Mouse (Mus musculus) spleen, postnatal 10 days (tissue): ENCODE data around the gene Thbs3.
A peak's percentile ranks its signal among the peaks of the same experiment; 100 is the strongest.

Experiments
- DNase-seq, 2 experiments: peaks; one replicate each; pipeline ENCODE4 v3.0.0; 2021 to 2022; ENCODE audit warnings: low spot score in 2 of 2

Gene Thbs3

GRCm38 (mm10) chr3:89227307-89228179, 12.6 kb downstream of the Thbs3 start:
- peak; percentile 31 to 64 for DNase-seq

- peak; percentile 86 to 89 for DNase-seq
These were observed 13.2 kb downstream of the Thbs3 start for GRCm38 (mm10) chr3:89228180-89228549.

DNA sequence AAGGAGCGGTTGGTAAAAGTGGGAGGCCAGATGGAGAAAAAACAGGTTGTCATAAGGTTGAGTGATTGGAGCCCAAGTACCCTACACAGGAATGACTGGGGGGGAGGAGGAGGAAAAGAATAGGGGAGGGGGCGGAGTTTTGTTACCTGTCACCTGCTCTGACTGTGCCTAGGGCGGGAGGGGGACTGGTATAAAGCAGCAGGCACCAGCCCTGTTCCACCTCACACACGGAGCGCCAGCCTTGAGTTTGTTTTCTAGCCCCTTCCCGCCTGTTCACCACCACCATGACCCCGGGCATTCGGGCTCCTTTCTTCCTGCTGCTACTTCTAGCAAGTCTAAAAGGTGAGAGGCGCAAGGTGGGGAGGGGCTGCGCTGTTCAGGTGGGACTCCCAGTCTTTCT, 13.9 kb downstream of the Thbs3 start, which contains the start of gene Muc1:
Gene Muc1, plus strand, starts transcription at position 222 of the 400 bp plus-strand sequence.
- no peak for DNase-seq

DNA sequence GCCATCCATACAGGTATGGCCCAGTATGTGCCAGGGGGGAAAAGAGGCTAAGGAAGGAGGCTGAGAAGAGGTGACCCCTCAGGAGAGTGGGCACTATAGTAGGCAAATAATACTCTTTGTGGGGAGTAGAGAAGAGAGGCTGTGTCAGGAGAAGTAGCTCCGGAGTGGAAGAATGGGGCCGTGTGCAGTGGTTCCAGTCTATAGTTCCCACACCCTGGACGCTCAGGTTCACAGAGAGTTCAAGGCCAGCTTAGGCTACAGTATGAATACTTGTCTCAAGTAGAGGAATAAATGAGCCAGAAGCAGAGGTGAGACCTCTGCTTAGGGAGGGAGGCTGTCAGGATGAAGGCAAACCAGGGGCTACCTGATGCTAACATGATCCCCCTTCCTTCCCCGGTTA, 14.3 kb downstream of the Thbs3 start:
- DNase-seq = no peak

DNA sequence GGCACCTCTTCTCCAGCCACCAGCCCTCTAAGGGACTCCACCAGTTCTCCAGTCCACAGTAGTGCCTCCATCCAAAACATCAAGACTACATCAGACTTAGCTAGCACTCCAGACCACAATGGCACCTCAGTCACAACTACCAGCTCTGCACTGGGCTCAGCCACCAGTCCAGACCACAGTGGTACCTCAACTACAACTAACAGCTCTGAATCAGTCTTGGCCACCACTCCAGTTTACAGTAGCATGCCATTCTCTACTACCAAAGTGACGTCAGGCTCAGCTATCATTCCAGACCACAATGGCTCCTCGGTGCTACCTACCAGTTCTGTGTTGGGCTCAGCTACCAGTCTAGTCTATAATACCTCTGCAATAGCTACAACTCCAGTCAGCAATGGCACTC, 15.6 kb downstream of the Thbs3 start:
- DNase-seq = no peak

DNA sequence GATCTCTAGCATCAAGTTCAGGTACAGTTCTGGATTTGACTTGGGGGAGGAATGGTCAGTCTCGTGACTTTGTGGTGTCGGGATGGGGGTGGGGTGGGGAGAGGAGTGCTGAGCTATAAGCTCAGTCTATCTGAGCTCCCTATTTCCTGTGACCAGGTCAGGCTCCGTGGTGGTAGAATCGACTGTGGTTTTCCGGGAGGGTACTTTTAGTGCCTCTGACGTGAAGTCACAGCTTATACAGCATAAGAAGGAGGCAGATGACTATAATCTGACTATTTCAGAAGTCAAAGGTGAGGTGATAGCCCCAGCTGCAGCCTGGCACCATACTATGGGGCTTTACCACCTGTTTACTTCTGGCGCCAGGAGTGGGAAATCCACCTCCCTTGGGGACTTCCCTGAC, 16.4 kb downstream of the Thbs3 start:
- DNase-seq = no peak

GRCm38 (mm10) chr3:89231772-89232275, 16.8 kb downstream of the Thbs3 start:
- DNase-seq = no peak

- DNase-seq = no peak
These were observed 17.6 kb downstream of the Thbs3 start for GRCm38 (mm10) chr3:89232614-89233013.

GRCm38 (mm10) chr3:89233562-89234110, 18.7 kb downstream of the Thbs3 start:
- no peak for DNase-seq

GRCm38 (mm10) chr3:89236516-89236915, 21.5 kb downstream of the Thbs3 start:
- DNase-seq = no peak

DNA sequence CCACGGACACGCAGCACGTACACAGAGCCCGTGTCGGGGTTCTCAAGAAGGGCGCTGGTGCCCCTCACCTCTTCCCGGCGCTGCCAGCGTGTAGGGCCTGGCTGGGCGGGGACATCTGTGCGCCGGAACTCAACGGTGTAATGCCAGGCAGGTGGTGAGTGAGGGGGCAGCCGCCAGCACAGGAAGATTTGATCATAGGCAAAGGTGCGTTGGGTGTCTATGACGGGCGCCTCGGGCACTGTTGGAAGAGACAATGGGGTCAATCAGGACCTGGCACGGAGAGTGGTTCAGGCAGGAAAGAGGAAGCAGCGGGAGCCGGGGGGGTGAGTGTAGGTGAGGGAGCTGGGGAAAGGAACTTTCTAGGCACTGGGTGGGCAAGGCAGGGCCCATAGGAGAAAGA, 22.7 kb downstream of the Thbs3 start:
- DNase-seq = no peak

GRCm38 (mm10) chr3:89238494-89238893, 23.5 kb downstream of the Thbs3 start:
- DNase-seq = no peak

- peak; percentile 44 to 81 for DNase-seq
These were observed 27.4 kb downstream of the Thbs3 start for GRCm38 (mm10) chr3:89242331-89242895.

DNA sequence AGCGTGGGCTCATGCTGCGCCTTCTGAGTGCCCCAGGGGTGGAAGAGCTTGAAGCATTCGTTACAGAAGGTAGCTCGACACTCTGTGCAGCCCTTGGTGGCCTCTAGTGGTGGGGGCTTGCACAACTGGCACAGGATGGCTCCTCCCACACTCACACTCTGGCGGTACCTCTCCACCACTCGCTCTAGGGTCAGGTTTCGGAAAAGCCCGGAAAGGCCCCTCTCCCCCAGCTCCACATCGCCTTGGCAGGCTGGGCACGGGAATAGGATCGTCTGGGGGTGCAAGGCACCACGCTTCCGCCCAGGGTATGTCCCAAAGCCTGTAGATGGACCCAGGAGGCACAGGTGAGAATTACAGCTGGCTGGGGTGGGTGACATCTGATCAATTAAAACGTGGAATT, 28.6 kb downstream of the Thbs3 start:
- peak; percentile 38 to 79 for DNase-seq

- DNase-seq = peak in 1 of 2 experiments; percentile 59
These were observed 29.4 kb downstream of the Thbs3 start for GRCm38 (mm10) chr3:89244158-89244981.

GRCm38 (mm10) chr3:89244982-89245687, 30.2 kb downstream of the Thbs3 start:
- DNase-seq = no peak

DNA sequence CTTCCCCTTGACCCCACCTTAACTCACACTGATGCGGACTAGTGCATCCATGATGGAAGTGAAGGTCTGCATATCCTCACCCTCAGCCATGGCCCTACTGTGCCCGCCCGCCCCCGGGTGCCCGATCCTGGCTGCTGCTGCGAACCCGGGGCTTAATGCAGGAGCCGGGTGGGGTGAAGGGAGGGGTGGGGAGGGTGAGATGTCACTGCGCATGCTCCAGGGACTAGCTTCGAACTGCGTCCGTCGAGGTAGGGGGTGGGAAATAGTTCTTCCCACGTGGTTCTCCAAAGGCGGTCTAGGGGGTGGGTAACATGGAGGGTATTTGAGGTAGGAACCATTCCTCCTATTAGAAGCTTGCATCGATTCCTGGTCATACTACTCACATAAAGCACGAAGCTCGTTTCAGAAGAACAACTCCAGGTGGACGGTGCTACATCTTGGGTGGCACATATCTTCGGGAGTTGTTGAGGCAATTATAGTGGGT, 30.8 kb downstream of the Thbs3 start, which contains the start of gene Krtcap2:
Gene Krtcap2, plus strand, starts transcription at position 279 of the 484 bp plus-strand sequence.
- no peak for DNase-seq

GRCm38 (mm10) chr3:89246261-89247100, 31.5 kb downstream of the Thbs3 start, which contains the start of gene Trim46:
Gene Trim46 (minus strand): TSS chr3:89246309.
- DNase-seq = peak; percentile 84 to 90

DNA sequence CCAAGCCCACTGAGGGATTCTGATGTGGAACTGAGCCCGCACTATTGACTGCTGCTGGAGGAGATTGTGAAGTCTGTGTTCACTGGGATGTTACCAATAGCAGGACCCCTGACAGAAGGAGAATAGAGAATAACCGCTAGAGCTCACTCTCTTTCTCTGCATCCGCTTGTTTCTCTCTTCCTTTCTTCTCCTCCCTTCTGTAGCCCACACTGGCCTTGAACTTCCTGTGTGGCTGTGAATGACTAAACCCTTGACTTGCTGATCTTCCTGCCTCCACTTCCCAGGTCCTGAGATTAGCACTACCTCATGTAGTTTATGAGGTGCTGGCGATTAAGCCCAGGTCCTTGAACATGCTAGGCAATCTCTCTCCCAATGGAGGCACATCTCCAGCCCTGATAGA, 32.5 kb downstream of the Thbs3 start:
- DNase-seq = no peak
